Mouse (Mus musculus) yolk sac, embryonic 10.5 days (tissue): Measurements from ENCODE around the gene Gm3500.
"Not testable (repeated sequence)": the region's sequence is repeated elsewhere in the genome, so short reads cannot be mapped to it uniquely, and the experiment has no call there.

Source experiments
- DNase-seq: peaks from one replicate; pipeline ENCODE4 v3.0.0-alpha.2; 2017; ENCODE audit warnings: low spot score

The Gm3500 gene

GRCm38 (mm10) chr14:5388949-5389348 lies at the start of gene Gm3500:
Gene Gm3500, minus strand, starts transcription at chr14:5389049.
- not testable (repeated sequence) for DNase-seq

GRCm38 (mm10) chr14:5334828-5335227 lies 54.0 kb downstream of the Gm3500 start, which contains the start of gene Gm3542:
Gene Gm3542, minus strand, starts transcription at chr14:5334928.
- DNase-seq: not testable (repeated sequence)
